Mouse (Mus musculus) thymus, adult 2 months (tissue): ENCODE measurements around the gene Inpp5b. TPM values are rescaled to one million over a fixed set of nuclear protein-coding genes. Genes with fewer than 3 reads are reported as not detected.

ENCODE experiments used
- DNase-seq: peaks from one replicate; pipeline ENCODE4 v3.0.0; 2021
- H3K27ac ChIP-seq: fragments of 200-500 bp; 2 replicates; pipeline ENCODE4 v1.5.1; 2012; ENCODE audit warnings: low read length, control low read depth; ENCODE audit not compliant: control insufficient read depth, insufficient read depth
- H3K27me3 ChIP-seq: fragments of 200-500 bp; 2 replicates; pipeline ENCODE4 v1.6.1; 2012; ENCODE audit warnings: mild to moderate bottlenecking, low read length, moderate library complexity, mixed read lengths; ENCODE audit not compliant: control insufficient read depth, insufficient read depth
- H3K36me3 ChIP-seq: fragments of 200-500 bp; 2 replicates; pipeline ENCODE4 v1.6.1; 2012; ENCODE audit warnings: mild to moderate bottlenecking, low read length, moderate library complexity; ENCODE audit not compliant: control insufficient read depth, insufficient read depth
- H3K4me1 ChIP-seq: fragments of 200-500 bp; replicated peaks from 2 replicates; pipeline ENCODE4 v1.6.1; 2012; ENCODE audit warnings: low read length; ENCODE audit not compliant: control insufficient read depth, insufficient read depth
- H3K4me3 ChIP-seq: fragments of 200-500 bp; 2 replicates; pipeline ENCODE4 v1.5.1; 2012; ENCODE audit warnings: mild to moderate bottlenecking, low read length, control low read depth, moderate library complexity; ENCODE audit not compliant: control insufficient read depth, insufficient read depth
- CTCF ChIP-seq: fragments of 200-500 bp; IDR thresholded peaks from 2 replicates; pipeline ENCODE4 v1.5.1; 2012; ENCODE audit warnings: mild to moderate bottlenecking, control low read depth, low read length, moderate library complexity, borderline replicate concordance; ENCODE audit not compliant: control insufficient read depth, poor library complexity, insufficient read depth; ENCODE audit errors: extremely low read depth
- POLR2A ChIP-seq: fragments of 200-500 bp; IDR thresholded peaks from 2 replicates; pipeline ENCODE4 v1.6.1; 2012; ENCODE audit warnings: mild to moderate bottlenecking, low read length, control low read depth, moderate library complexity; ENCODE audit not compliant: control insufficient read depth, poor library complexity, insufficient read depth; ENCODE audit errors: extremely low read depth
- WGBS: fragments of 180-500 bp; shearing (Covaris S2); methylation state at CpG from one replicate; pipeline ENCODE4 v1.1.7; 2018; 5-methylcytosine and 5-hydroxymethylcytosine counted together
- polyA plus RNA-seq: library from polyadenylated mRNA; depleted of rRNA; stranded (reverse); fragments of >200 nt; gene quantifications from 2 replicates; pipeline ENCODE4 v1.2.3, GENCODE M21; 2012

Inpp5b gene
- polyA plus RNA-seq, 1 experiment, result 101 TPM

DNA sequence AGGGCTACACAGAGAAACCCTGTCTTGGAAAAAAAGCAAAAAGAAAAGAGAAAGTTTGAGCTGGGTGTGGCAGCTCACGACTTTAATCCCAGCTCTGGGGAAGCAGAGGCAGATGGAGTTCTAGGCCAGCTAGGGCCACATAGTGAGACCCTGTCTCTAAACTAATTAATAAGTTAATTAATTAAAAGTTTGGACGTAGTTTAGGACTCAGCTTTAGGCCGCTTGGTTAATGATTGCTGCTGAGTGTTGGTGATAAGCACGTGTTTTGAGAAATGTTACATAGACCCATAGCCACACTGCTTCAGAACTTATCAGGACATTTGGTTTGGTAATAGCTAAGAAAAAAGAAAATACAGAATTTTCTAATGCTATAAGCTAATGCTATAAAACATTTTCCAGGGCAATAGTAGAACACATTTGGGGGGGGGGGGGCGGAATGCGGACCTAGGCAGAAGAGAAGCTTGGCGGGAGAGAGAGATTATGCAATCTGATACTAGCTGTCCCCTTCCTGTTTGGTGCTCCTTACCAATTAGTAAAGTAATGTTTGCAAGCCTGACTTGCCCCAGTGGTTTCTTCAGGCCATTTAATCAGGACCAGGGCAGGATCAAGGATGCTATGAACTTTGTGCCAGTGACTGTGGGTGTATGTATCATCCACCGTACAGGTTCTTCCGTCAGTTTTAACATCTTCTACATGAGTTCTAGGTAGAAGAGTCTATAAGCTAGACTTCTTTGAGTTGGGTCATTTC lies 67.7 kb downstream of the Inpp5b start:
- TF ChIP-seq CTCF (no peak), POLR2A (no peak)
- H3K27ac ChIP-seq, result no peak overlapping the region

DNA sequence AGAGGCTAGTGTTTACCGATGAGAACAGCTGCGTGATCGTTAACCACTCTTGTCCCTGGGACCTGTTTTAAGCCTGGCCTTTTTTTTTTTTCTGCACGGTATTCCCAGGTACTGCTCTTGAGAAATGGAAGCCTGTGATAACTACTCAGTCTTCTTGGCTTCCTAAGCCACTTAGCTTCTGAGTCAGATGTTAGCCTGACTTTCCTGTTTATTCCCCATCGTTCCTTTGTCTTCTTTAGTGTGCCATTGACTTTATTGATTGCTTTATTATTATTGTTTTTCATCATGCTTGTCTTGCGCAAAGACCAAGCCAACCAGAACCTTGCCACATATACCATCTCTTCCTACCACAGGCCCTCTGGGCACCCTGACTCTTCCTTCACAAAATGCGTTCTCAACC lies 68.4 kb downstream of the Inpp5b start:
- 93% methylated on average over 7 of the region's 7 CpGs for WGBS
- Histone ChIP-seq H3K4me3 (no peak overlapping the region), H3K27ac (no peak overlapping the region), H3K27me3 (no peaks in the 10 kb centered on the region), H3K36me3 (peaks cover 8% of the 10 kb centered on the region; the same call in 1 of the 2 replicates), H3K4me1 (no peaks in the 10 kb centered on the region)
- DNase-seq, result no peak
- no peak for TF ChIP-seq CTCF
- no peak for TF ChIP-seq POLR2A

More for the DNA sequence above, 67.7 kb downstream of the Inpp5b start:
- H3K27me3 ChIP-seq, result no peaks in the 10 kb centered on the region
- peaks cover 14% of the 10 kb centered on the region; the same call in 1 of the 2 replicates for H3K36me3 ChIP-seq
- no peaks in the 10 kb centered on the region for H3K4me1 ChIP-seq
- no peak for DNase-seq
- no peak overlapping the region for H3K4me3 ChIP-seq
- 91% methylated on average over 9 of the region's 9 CpGs for WGBS

DNA sequence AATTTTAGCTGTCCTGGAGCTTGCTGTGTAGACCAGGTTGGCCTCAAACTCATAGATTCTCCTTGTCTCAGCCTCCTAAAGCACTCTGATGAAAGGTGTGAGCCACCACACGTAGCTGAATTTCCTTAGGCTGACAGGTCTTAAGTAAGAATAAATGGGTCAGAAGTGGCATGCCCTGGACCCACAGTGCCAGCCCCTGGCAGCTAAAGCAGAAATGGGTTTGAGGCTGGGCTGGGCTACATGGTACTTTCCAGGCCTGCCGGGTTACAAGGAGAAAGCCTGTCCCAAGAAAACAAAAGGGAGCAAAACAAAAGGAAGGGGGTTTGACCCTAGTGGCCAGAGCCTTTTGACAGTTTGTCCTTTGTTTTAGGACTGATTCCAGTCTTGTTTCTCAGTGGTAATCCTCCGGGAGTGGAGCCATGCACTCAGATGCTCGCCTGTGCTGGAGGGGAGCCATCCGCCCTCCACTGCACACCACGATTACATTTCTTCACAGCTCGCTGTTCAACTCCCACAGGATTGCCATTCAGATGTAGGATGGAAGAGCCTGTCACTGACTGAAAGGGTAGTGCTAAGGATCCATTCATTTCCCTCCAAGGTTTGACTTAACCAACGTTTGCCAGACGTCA lies 69.8 kb downstream of the Inpp5b start:
- Histone ChIP-seq H3K27ac (no peak overlapping the region), H3K27me3 (no peaks in the 10 kb centered on the region), H3K36me3 (no peaks in the 10 kb centered on the region), H3K4me1 (no peaks in the 10 kb centered on the region), H3K4me3 (no peak overlapping the region)
- 94% methylated on average over 9 of the region's 9 CpGs for WGBS
- TF ChIP-seq POLR2A (no peak), CTCF (no peak)
- no peak for DNase-seq

DNA sequence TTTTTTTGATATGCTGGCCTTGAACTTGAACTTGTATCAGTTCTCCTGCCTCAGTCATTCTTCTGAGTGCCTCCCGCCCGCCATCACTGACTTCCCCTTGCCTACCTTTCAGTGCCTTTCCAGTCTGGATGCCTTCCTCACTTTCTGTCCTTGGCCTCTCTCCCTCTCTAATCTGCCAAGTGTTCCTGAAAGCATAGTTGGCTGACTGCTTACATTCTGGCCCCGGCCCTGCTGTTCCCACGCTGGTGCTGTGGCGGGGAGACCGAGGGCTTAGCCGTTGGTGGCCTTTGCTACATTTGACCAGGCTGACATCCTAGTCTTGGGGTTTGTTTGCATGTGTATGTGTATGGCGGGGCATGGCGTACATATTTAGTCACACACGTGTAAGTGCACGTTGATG lies 74.3 kb downstream of the Inpp5b start:
- H3K4me1 ChIP-seq, result no peaks in the 10 kb centered on the region
- DNase-seq, result no peak
- no peak for TF ChIP-seq POLR2A
- TF ChIP-seq CTCF, result no peak
- H3K27ac ChIP-seq, result no peak overlapping the region
- H3K4me3 ChIP-seq, result no peak overlapping the region
- H3K27me3 ChIP-seq, result no peaks in the 10 kb centered on the region
- H3K36me3 ChIP-seq, result peaks cover 4% of the 10 kb centered on the region; the same call in 1 of the 2 replicates
- WGBS, result 96% methylated on average over 11 of the region's 11 CpGs

DNA sequence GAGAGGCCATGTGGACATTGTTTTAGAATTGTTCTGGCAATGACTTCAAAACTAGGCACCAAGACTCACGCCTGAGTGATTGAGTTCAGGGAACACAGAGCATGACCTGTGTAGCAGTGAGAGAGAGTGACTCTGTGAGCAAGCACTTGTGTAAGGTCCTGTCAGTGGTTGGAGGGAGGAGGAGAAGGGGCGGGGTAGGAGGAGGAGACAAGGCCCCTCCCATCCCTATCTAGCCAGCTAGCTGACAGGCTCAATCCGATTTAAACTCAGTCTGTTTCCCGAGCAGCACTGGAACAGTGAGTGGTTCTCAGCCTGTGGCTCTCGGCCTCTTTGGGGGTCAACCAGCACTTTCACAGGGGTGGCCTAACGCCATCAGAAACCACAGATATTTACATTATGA lies 76.2 kb downstream of the Inpp5b start:
- no peak overlapping the region for H3K4me3 ChIP-seq
- 82% methylated on average over 6 of the region's 6 CpGs for WGBS
- no peak overlapping the region for H3K27ac ChIP-seq

DNA sequence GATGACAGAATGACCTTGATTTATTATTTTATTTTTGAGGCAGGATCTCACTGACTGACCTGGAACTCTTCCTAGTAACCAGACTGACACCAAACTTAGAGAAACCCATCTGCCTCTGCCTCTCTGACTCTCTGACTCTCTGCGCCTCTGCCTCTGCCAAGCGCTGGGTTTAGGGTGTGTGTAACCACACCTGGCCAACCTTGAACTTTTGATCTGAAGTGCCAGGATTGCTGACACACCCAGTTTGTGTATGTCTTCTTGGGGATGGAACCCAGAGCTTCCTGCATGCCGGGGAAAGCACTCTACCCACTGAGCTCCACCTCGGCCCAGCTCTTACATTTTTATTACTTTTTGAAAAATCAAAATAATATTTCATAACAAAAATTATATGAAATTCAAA lies 77.2 kb downstream of the Inpp5b start:
- TF ChIP-seq CTCF (no peak), POLR2A (no peak)
- H3K27me3 ChIP-seq, result no peaks in the 10 kb centered on the region
- 94% methylated on average over 4 of the region's 4 CpGs for WGBS
- no peak for DNase-seq
- peaks cover 7% of the 10 kb centered on the region for H3K36me3 ChIP-seq
- H3K4me1 ChIP-seq, result no peaks in the 10 kb centered on the region
- no peak overlapping the region for H3K27ac ChIP-seq
- no peak overlapping the region for H3K4me3 ChIP-seq

More for the DNA sequence above, 76.2 kb downstream of the Inpp5b start:
- no peaks in the 10 kb centered on the region for H3K4me1 ChIP-seq
- no peaks in the 10 kb centered on the region for H3K27me3 ChIP-seq
- TF ChIP-seq POLR2A, result no peak
- no peak for TF ChIP-seq CTCF
- no peak for DNase-seq
- peaks cover 4% of the 10 kb centered on the region for H3K36me3 ChIP-seq

DNA sequence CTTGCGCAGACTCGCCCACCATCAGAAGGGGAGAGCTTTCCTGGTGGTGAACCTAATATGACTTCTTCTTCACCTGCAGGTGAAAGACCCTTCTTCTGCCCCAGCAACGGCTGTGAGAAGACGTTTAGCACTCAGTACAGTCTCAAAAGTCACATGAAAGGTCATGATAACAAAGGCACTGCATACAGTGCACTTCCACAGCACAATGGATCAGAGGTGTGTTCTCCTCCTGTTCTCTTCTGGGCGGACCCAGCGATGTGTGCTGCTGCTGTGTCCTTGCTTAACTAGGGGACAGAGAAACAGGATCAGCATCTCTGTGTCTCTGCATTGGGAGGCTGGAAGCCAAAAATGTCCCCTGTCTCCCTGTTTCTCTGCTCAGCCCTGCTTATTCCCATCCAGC lies 83.3 kb downstream of the Inpp5b start:
- no peak for DNase-seq
- no peak overlapping the region for H3K4me3 ChIP-seq
- WGBS, result 98% methylated on average over 6 of the region's 6 CpGs
- no peak for TF ChIP-seq POLR2A
- no peak for TF ChIP-seq CTCF
- no peak overlapping the region for H3K27ac ChIP-seq
- no peaks in the 10 kb centered on the region for H3K4me1 ChIP-seq
- peaks cover 22% of the 10 kb centered on the region for H3K36me3 ChIP-seq
- no peaks in the 10 kb centered on the region for H3K27me3 ChIP-seq
